Mouse (Mus musculus) megakaryocyte, embryonic 14.5 days (primary cell): Measurements from ENCODE around the gene Ttll11. TPM values are rescaled to one million over a fixed set of nuclear protein-coding genes. Genes with fewer than 3 reads are reported as not detected.
A peak's percentile ranks its signal among the peaks of the same experiment; 100 is the strongest.

ENCODE experiments used
- H3K27me3 ChIP-seq: replicated peaks from 2 replicates; pipeline ENCODE3; 2012; ENCODE audit warnings: inconsistent platforms
- H3K36me3 ChIP-seq: replicated peaks from 2 replicates; pipeline ENCODE3; 2012; ENCODE audit warnings: low read length, inconsistent platforms, mixed read lengths
- H3K4me1 ChIP-seq: 2 replicates; pipeline ENCODE4 v1.6.1; 2012; ENCODE audit warnings: inconsistent platforms
- H3K4me3 ChIP-seq: replicated peaks from 2 replicates; pipeline ENCODE3; 2012; ENCODE audit warnings: moderate library complexity, mild to moderate bottlenecking, inconsistent platforms
- H3K9me3 ChIP-seq: 2 replicates; pipeline ENCODE4 v1.6.1; 2012; ENCODE audit warnings: inconsistent platforms
- FLI1 ChIP-seq: IDR thresholded peaks from 2 replicates; pipeline ENCODE4 v1.6.1; 2012; ENCODE audit warnings: low read length, inconsistent platforms, mixed read lengths
- GATA1 ChIP-seq: IDR thresholded peaks from 3 replicates; pipeline ENCODE4 v1.6.1; 2012; ENCODE audit warnings: mixed read lengths, low read length, inconsistent platforms, borderline replicate concordance
- polyA plus RNA-seq: library from polyadenylated mRNA; stranded (reverse); fragments of >175 nt; gene quantifications from 2 replicates; pipeline ENCODE4 v1.2.3, GENCODE M21; 2012; ENCODE audit warnings: low replicate concordance; ENCODE audit not compliant: insufficient read depth

The Ttll11 gene
- polyA plus RNA-seq, 1 experiment = 64.8 TPM

- Histone ChIP-seq H3K4me1 (peaks cover 89% of the 10 kb centered on the region), H3K9me3 (peaks cover 15% of the 10 kb centered on the region), H3K4me3 (peak overlapping the region; percentile 81), H3K36me3 (peaks cover 87% of the 10 kb centered on the region), H3K27me3 (no peaks in the 10 kb centered on the region)
- TF ChIP-seq GATA1 = no peak
- TF ChIP-seq FLI1 = no peak
These were observed 147.7 kb downstream of the Ttll11 start for GRCm38 (mm10) chr2:35831904-35832581.

GRCm38 (mm10) chr2:35830966-35831903 lies 148.5 kb downstream of the Ttll11 start:
- TF ChIP-seq GATA1 (peak; percentile 89; the same call in 2 of the 3 replicates), FLI1 (no peak)
- peaks cover 88% of the 10 kb centered on the region for H3K36me3 ChIP-seq
- H3K27me3 ChIP-seq = no peaks in the 10 kb centered on the region
- H3K4me3 ChIP-seq = peak overlapping the region; percentile 74
- peaks cover 97% of the 10 kb centered on the region for H3K4me1 ChIP-seq
- H3K9me3 ChIP-seq = peaks cover 11% of the 10 kb centered on the region

- H3K4me1 ChIP-seq = peaks cover 98% of the 10 kb centered on the region
- H3K9me3 ChIP-seq = peaks cover 11% of the 10 kb centered on the region
- TF ChIP-seq GATA1 (no peak), FLI1 (no peak)
- peaks cover 87% of the 10 kb centered on the region for H3K36me3 ChIP-seq
- peak overlapping the region; percentile 51 for H3K4me3 ChIP-seq
- H3K27me3 ChIP-seq = no peaks in the 10 kb centered on the region
These were observed 150.6 kb downstream of the Ttll11 start for GRCm38 (mm10) chr2:35829136-35829535.

GRCm38 (mm10) chr2:35827886-35828285 lies 151.8 kb downstream of the Ttll11 start:
- TF ChIP-seq GATA1 (no peak), FLI1 (no peak)
- peaks cover 11% of the 10 kb centered on the region for H3K9me3 ChIP-seq
- no peak overlapping the region for H3K4me3 ChIP-seq
- H3K27me3 ChIP-seq = no peaks in the 10 kb centered on the region
- H3K36me3 ChIP-seq = peaks cover 87% of the 10 kb centered on the region
- peaks cover 98% of the 10 kb centered on the region for H3K4me1 ChIP-seq

- Histone ChIP-seq H3K36me3 (peaks cover 95% of the 10 kb centered on the region), H3K4me3 (peak overlapping the region; percentile 18), H3K4me1 (peaks cover 98% of the 10 kb centered on the region), H3K27me3 (no peaks in the 10 kb centered on the region), H3K9me3 (peaks cover 11% of the 10 kb centered on the region)
- TF ChIP-seq GATA1 = no peak
- no peak for TF ChIP-seq FLI1
These were observed 154.6 kb downstream of the Ttll11 start for GRCm38 (mm10) chr2:35825157-35825556.

GRCm38 (mm10) chr2:35823589-35823988 lies 156.1 kb downstream of the Ttll11 start:
- H3K36me3 ChIP-seq = peaks cover 93% of the 10 kb centered on the region
- no peak overlapping the region for H3K4me3 ChIP-seq
- no peaks in the 10 kb centered on the region for H3K27me3 ChIP-seq
- no peak for TF ChIP-seq GATA1
- no peak for TF ChIP-seq FLI1
- peaks cover 98% of the 10 kb centered on the region for H3K4me1 ChIP-seq
- H3K9me3 ChIP-seq = peaks cover 6% of the 10 kb centered on the region

GRCm38 (mm10) chr2:35818883-35819282 lies 160.8 kb downstream of the Ttll11 start:
- TF ChIP-seq FLI1 (no peak), GATA1 (no peak)

GRCm38 (mm10) chr2:35816056-35816661 lies 163.6 kb downstream of the Ttll11 start:
- Histone ChIP-seq H3K27me3 (no peaks in the 10 kb centered on the region), H3K4me1 (peaks cover 91% of the 10 kb centered on the region), H3K36me3 (peaks cover 97% of the 10 kb centered on the region), H3K9me3 (no peaks in the 10 kb centered on the region), H3K4me3 (no peak overlapping the region)
- TF ChIP-seq GATA1 = no peak
- no peak for TF ChIP-seq FLI1

More at GRCm38 (mm10) chr2:35818883-35819282, 160.8 kb downstream of the Ttll11 start:
- Histone ChIP-seq H3K36me3 (peaks cover 94% of the 10 kb centered on the region), H3K4me3 (peak overlapping the region; percentile 86), H3K27me3 (no peaks in the 10 kb centered on the region), H3K9me3 (no peaks in the 10 kb centered on the region), H3K4me1 (peaks cover 92% of the 10 kb centered on the region)

- H3K9me3 ChIP-seq = no peaks in the 10 kb centered on the region
- H3K4me1 ChIP-seq = peaks cover 76% of the 10 kb centered on the region
- no peaks in the 10 kb centered on the region for H3K27me3 ChIP-seq
- no peak overlapping the region for H3K4me3 ChIP-seq
- H3K36me3 ChIP-seq = peaks cover 94% of the 10 kb centered on the region
- TF ChIP-seq GATA1 (no peak), FLI1 (no peak)
These were observed 167.2 kb downstream of the Ttll11 start for GRCm38 (mm10) chr2:35812561-35812933.
